Mouse (Mus musculus): ENCODE results near the gene Med15. TPM values are rescaled to one million over a fixed set of nuclear protein-coding genes. Genes with fewer than 3 reads are reported as not detected.
"Not testable (repeated sequence)": the region's sequence is repeated elsewhere in the genome, so short reads cannot be mapped to it uniquely, and the experiment has no call there.

Gene Med15
- total and polyA plus RNA-seq, 2 experiments from 2014 or later: 45.6 to 46.9 TPM

DNA sequence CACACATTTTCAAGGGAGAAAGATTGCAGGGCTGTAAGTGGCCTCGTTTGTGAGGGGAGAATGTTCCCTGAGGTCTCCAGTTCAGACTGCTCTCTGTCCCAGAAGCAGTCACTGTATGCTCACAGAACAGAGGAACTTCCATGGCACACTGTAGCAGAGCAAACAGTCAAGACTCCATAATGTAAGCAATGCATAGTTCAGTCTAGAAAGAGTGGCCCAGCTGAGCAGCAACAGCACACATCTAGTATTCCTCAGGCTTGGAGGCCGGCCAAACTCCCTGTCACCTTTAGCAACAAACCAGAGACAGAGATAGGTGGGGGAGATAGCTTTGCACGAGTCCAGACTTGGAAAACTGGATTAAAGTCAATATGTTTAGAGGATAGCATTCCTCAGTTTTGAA, 20.3 kb upstream of the Med15 start:
- Histone ChIP-seq H3K4me3 (ENCODE audit: low read depth, low read length) (no peak overlapping the region), H3K27ac (ENCODE audit: low read depth, low read length) (no peak overlapping the region), H3K36me3 (ENCODE audit: insufficient read depth) (no peaks in the 10 kb centered on the region), H3K4me1 (ENCODE audit: insufficient read depth) (no peaks in the 10 kb centered on the region), H3K9me3 (ENCODE audit: low read length) (no peaks in the 10 kb centered on the region), H3K9ac (no peak overlapping the region), H3K4me2 (ENCODE audit: low read depth) (no peak overlapping the region), H3K27me3 (ENCODE audit: insufficient read depth, low read length) (no peaks in the 10 kb centered on the region)
- ATAC-seq: no peak
- no peak for TF ChIP-seq CTCF (IDR thresholded peaks at IDR 0.05; ENCODE audit: low read depth)
- 26% methylated on average over 3 of the region's 3 CpGs for WGBS
- DNase-seq: no peak

DNA sequence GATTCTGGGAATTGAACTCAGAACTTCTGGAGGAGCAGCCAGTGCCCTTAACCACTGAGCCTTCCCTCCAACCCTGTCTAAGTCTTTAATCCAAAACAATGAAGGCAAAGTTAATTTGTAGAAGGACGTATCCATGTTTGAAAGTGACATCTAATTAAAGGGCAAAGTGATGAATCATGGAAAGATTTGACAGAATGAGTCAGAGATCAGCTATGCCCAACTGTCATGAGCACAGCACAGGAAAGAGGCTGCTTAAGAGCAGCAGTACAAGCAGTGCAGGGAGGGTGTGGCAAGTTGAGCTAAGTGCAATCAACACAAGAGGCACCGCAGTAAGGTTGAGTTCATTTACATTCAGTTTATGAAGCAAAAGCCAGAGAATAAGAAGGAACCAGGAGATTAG, 12.4 kb upstream of the Med15 start:
- Histone ChIP-seq H3K4me3 (ENCODE audit: low read depth, low read length) (no peak overlapping the region), H3K27me3 (ENCODE audit: insufficient read depth, low read length) (no peaks in the 10 kb centered on the region), H3K27ac (ENCODE audit: low read depth, low read length) (no peak overlapping the region), H3K9me3 (ENCODE audit: low read length) (no peaks in the 10 kb centered on the region), H3K36me3 (ENCODE audit: insufficient read depth) (no peaks in the 10 kb centered on the region), H3K4me2 (ENCODE audit: low read depth) (no peak overlapping the region), H3K4me1 (ENCODE audit: insufficient read depth) (no peaks in the 10 kb centered on the region), H3K9ac (no peak overlapping the region)
- 84% methylated on average over 2 of the region's 2 CpGs for WGBS
- no peak for TF ChIP-seq CTCF (IDR thresholded peaks at IDR 0.05; ENCODE audit: low read depth)
- ATAC-seq (no peak), DNase-seq (no peak)

DNA sequence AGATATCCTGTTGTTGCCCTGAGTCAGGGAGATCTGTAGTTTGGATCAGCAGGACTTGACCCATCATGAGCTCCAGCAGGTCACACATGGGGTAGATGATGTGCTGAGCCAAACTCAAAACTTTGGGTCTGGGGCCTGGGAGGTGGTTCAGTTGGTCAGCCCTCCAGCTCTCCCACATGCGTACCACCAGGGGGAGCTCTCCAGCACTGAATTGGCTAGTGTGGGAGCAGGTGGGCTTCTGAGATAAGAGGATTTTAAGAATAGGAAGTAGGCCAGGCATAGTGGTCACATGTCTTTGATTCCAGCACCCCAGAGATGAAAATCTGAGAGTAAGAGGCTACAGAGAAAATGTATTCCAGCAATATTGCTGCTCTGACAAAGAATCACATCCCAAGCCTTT, 11.8 kb upstream of the Med15 start:
- Histone ChIP-seq H3K9me3 (ENCODE audit: low read length) (no peaks in the 10 kb centered on the region), H3K4me3 (ENCODE audit: low read depth, low read length) (no peak overlapping the region), H3K27me3 (ENCODE audit: insufficient read depth, low read length) (no peaks in the 10 kb centered on the region), H3K36me3 (ENCODE audit: insufficient read depth) (no peaks in the 10 kb centered on the region), H3K4me2 (ENCODE audit: low read depth) (no peak overlapping the region), H3K9ac (no peak overlapping the region), H3K4me1 (ENCODE audit: insufficient read depth) (no peaks in the 10 kb centered on the region), H3K27ac (ENCODE audit: low read depth, low read length) (no peak overlapping the region)
- TF ChIP-seq CTCF (IDR thresholded peaks at IDR 0.05; ENCODE audit: low read depth): peak; percentile 65
- WGBS: 10% methylated on average over 1 of the region's 1 CpGs
- ATAC-seq (no peak; the same call in 1 of the 2 replicates), DNase-seq (peak; percentile 47)

DNA sequence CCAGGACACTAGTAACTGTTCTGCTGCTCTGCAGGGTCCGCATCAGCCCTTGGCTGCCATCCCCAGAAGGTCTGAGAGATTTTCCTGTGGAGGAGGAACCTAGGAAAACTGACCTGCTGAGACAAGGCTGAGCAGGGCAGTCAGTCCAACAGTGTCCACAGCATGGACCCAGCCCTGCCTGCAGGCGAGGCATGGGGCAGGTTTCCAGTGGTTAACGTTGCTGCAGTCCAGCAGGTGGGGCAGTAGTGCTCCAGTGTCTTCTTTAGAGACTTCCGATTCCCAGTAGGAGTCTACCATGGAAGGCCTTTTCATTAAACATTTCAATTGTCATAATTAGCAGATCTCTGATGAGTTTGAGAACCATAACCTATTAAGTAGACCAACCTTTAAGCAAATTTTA, 10.6 kb upstream of the Med15 start:
- ATAC-seq (no peak), DNase-seq (no peak)
- H3K27me3 ChIP-seq (ENCODE audit: insufficient read depth, low read length): no peaks in the 10 kb centered on the region
- H3K9me3 ChIP-seq (ENCODE audit: low read length): no peaks in the 10 kb centered on the region
- H3K36me3 ChIP-seq (ENCODE audit: insufficient read depth): no peaks in the 10 kb centered on the region
- H3K4me3 ChIP-seq (ENCODE audit: low read depth, low read length): no peak overlapping the region
- no peak overlapping the region for H3K9ac ChIP-seq
- TF ChIP-seq CTCF (IDR thresholded peaks at IDR 0.05; ENCODE audit: low read depth): no peak
- no peak overlapping the region for H3K27ac ChIP-seq (ENCODE audit: low read depth, low read length)
- no peak overlapping the region for H3K4me2 ChIP-seq (ENCODE audit: low read depth)
- WGBS: 44% methylated on average over 4 of the region's 4 CpGs
- no peaks in the 10 kb centered on the region for H3K4me1 ChIP-seq (ENCODE audit: insufficient read depth)

DNA sequence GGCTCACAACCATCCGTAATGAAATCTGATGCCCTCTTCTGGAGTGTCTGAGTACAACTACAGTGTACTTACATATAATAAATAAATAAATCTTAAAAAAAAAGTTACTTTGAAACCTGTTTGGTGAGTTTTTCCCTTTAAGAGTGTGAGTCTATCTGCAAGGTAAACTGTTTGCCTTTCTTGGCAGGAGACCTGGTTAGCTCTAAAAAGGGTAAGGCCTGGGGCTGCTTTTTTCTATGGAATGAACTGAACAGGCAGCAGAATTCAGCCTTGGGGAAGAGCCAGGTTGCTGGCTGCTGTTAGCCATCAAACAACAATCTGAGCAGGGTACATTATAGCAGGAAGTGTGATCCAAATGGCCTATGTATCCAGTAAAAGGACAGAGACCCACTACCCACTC, 10.1 kb upstream of the Med15 start:
- TF ChIP-seq CTCF (IDR thresholded peaks at IDR 0.05; ENCODE audit: low read depth): no peak
- no peak overlapping the region for H3K4me3 ChIP-seq (ENCODE audit: low read depth, low read length)
- no peak overlapping the region for H3K27ac ChIP-seq (ENCODE audit: low read depth, low read length)
- ATAC-seq (no peak), DNase-seq (no peak)
- H3K9ac ChIP-seq: no peak overlapping the region
- WGBS: 75% methylated on average over 1 of the region's 1 CpGs
- H3K4me2 ChIP-seq (ENCODE audit: low read depth): no peak overlapping the region
- no peaks in the 10 kb centered on the region for H3K36me3 ChIP-seq (ENCODE audit: insufficient read depth)
- H3K9me3 ChIP-seq (ENCODE audit: low read length): no peaks in the 10 kb centered on the region
- H3K4me1 ChIP-seq (ENCODE audit: insufficient read depth): no peaks in the 10 kb centered on the region
- no peaks in the 10 kb centered on the region for H3K27me3 ChIP-seq (ENCODE audit: insufficient read depth, low read length)

DNA sequence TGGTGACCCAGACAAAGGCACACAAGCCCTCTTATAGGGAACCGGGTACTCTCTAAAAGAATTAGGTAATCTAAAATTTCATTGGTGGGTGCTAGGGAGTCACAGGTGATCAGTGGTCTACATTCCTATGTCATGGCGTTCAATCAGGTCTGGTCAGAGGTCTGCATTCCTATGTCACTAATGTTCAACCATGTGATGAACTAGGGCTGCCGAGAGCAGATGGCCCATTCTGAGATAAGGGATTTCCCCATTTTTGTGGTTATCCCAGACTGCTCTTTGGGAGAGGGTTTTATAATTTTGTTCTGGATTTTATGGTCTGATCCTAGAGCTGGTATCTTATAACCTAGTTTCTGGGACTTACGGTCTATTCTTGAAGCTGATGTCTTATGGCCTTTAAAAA, 7.4 kb upstream of the Med15 start:
- H3K9me3 ChIP-seq (ENCODE audit: low read length): no peaks in the 10 kb centered on the region
- TF ChIP-seq CTCF (IDR thresholded peaks at IDR 0.05; ENCODE audit: low read depth): no peak
- no peak overlapping the region for H3K4me3 ChIP-seq (ENCODE audit: low read depth, low read length)
- H3K36me3 ChIP-seq (ENCODE audit: insufficient read depth): no peaks in the 10 kb centered on the region
- H3K4me1 ChIP-seq (ENCODE audit: insufficient read depth): no peaks in the 10 kb centered on the region
- ATAC-seq (no peak), DNase-seq (no peak)
- H3K27ac ChIP-seq (ENCODE audit: low read depth, low read length): no peak overlapping the region
- H3K4me2 ChIP-seq (ENCODE audit: low read depth): no peak overlapping the region
- WGBS: 89% methylated on average over 4 of the region's 4 CpGs
- H3K27me3 ChIP-seq (ENCODE audit: insufficient read depth, low read length): no peaks in the 10 kb centered on the region
- H3K9ac ChIP-seq: no peak overlapping the region

DNA sequence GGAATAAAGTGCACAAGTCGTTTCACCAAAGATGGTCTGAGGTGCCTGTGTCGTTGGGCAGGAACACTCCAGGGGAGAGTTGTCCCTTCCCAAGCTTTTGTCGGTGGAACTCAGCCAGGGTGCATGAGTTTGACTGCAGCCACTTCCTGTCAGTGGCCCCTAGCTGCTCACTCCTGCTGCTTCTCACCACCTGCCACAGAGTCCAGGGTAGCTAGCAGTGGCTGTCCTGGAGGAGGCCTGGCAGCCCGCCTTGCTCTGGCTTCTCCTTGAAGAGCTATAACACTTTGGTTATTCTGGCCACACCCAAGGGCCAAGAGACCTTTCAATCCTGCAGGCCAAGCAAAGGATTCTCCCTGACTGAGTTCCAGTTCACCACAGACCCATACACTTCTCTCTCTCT, 3.5 kb upstream of the Med15 start:
- TF ChIP-seq CTCF (IDR thresholded peaks at IDR 0.05; ENCODE audit: low read depth): no peak
- no peak overlapping the region for H3K9ac ChIP-seq
- no peaks in the 10 kb centered on the region for H3K36me3 ChIP-seq (ENCODE audit: insufficient read depth)
- DNase-seq (no peak), ATAC-seq (no peak)
- no peaks in the 10 kb centered on the region for H3K9me3 ChIP-seq (ENCODE audit: low read length)
- H3K4me1 ChIP-seq (ENCODE audit: insufficient read depth): no peaks in the 10 kb centered on the region
- no peak overlapping the region for H3K4me3 ChIP-seq (ENCODE audit: low read depth, low read length)
- WGBS: 58% methylated on average over 4 of the region's 4 CpGs
- H3K4me2 ChIP-seq (ENCODE audit: low read depth): no peak overlapping the region
- no peak overlapping the region for H3K27ac ChIP-seq (ENCODE audit: low read depth, low read length)
- H3K27me3 ChIP-seq (ENCODE audit: insufficient read depth, low read length): no peaks in the 10 kb centered on the region

DNA sequence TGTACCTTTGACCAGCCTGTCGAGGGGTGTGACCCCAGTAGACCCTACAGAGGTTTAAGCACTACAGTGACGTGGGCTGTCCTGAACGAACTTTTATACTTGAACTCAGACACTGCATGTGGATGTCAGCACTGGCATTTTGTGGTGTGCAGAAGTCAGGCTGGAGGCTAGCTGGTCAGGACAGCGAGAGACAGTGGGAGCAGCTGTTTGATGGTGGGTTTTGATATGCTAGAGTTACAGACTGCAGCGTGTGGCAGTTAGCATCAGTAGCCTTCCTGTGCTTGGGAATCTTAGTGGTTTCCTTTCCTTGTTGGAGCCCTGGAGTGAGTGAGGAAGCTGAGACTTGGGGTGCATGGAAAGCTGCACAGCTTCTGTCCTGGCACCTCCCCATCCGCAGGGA, 2.2 kb upstream of the Med15 start:
- H3K9ac ChIP-seq; H3K36me3 ChIP-seq (ENCODE audit: insufficient read depth); H3K27me3 ChIP-seq (ENCODE audit: insufficient read depth, low read length); H3K4me3 ChIP-seq (ENCODE audit: low read depth, low read length); ATAC-seq; DNase-seq; H3K4me1 ChIP-seq (ENCODE audit: insufficient read depth); H3K4me2 ChIP-seq (ENCODE audit: low read depth); H3K9me3 ChIP-seq (ENCODE audit: low read length); H3K27ac ChIP-seq (ENCODE audit: low read depth, low read length): not testable (repeated sequence)
- WGBS: 86% methylated on average over 6 of the region's 6 CpGs
